Mouse (Mus musculus) intestine, embryonic 14.5 days (tissue): ENCODE results near the gene Pdpn. TPM values are rescaled to one million over a fixed set of nuclear protein-coding genes. Genes with fewer than 3 reads are reported as not detected.

Source experiments
- ATAC-seq: fragments of 200-750 bp; cut with Nextera tagmentation; replicated peaks from 2 replicates; pipeline ENCODE4 v1.8.0; 2017; ENCODE audit warnings: low read depth, moderate number of reproducible peaks, moderate TSS enrichment, moderate library complexity; ENCODE audit not compliant: low FRiP score, low TSS enrichment
- DNase-seq: peaks from one replicate; pipeline ENCODE4 v3.0.0-alpha.2; 2018; ENCODE audit warnings: low spot score
- H3K27ac ChIP-seq: fragments of 300-500 bp; sonication (generic); 2 replicates; pipeline ENCODE4 v1.5.1; 2014; ENCODE audit warnings: low read depth, mild to moderate bottlenecking, control low read depth
- H3K27me3 ChIP-seq: fragments of 300-500 bp; sonication (generic); replicated peaks from 2 replicates; pipeline ENCODE4 v1.6.1; 2014; ENCODE audit warnings: low read length, control low read depth; ENCODE audit not compliant: control insufficient read depth, insufficient read depth
- H3K36me3 ChIP-seq: fragments of 300-500 bp; sonication (generic); 2 replicates; pipeline ENCODE4 v1.6.1; 2014; ENCODE audit warnings: low read length, control low read depth; ENCODE audit not compliant: control insufficient read depth, insufficient read depth
- H3K4me1 ChIP-seq: fragments of 300-500 bp; sonication (generic); replicated peaks from 2 replicates; pipeline ENCODE4 v1.6.1; 2014; ENCODE audit warnings: low read length, control low read depth, mixed read lengths; ENCODE audit not compliant: control insufficient read depth, insufficient read depth
- H3K4me2 ChIP-seq: fragments of 300-500 bp; sonication (generic); 2 replicates; pipeline ENCODE4 v1.6.1; 2014; ENCODE audit warnings: low read length
- H3K4me3 ChIP-seq: fragments of 300-500 bp; sonication (generic); 2 replicates; pipeline ENCODE4 v1.5.1; 2014; ENCODE audit warnings: low read depth, low read length, control low read depth, mixed read lengths
- H3K9ac ChIP-seq: fragments of 300-500 bp; sonication (generic); 2 replicates; pipeline ENCODE4 v1.6.1; 2014; ENCODE audit warnings: mild to moderate bottlenecking, low read length
- H3K9me3 ChIP-seq: fragments of 300-500 bp; sonication (generic); 2 replicates; pipeline ENCODE4 v1.6.1; 2016; ENCODE audit warnings: low read length, control low read depth; ENCODE audit not compliant: control insufficient read depth
- whole genome bisulfite sequencing: fragments of 180-500 bp; shearing (Covaris S2); extraction: QIAGEN DNeasy Blood & Tissue Kit; methylation state at CpG from one replicate; pipeline ENCODE4 v1.1.7; 2014; 5-methylcytosine and 5-hydroxymethylcytosine counted together
- polyA plus RNA-seq: library from polyadenylated mRNA; unstranded; fragments of >200 nt; fragmentation: Nextera tagmentation; extraction: Ambion mirVana; gene quantifications from 2 replicates; pipeline ENCODE4 v1.2.1, GENCODE M21; 2014

Gene Pdpn
- polyA plus RNA-seq, 1 experiment from 2014 or later: 36.3 TPM

DNA sequence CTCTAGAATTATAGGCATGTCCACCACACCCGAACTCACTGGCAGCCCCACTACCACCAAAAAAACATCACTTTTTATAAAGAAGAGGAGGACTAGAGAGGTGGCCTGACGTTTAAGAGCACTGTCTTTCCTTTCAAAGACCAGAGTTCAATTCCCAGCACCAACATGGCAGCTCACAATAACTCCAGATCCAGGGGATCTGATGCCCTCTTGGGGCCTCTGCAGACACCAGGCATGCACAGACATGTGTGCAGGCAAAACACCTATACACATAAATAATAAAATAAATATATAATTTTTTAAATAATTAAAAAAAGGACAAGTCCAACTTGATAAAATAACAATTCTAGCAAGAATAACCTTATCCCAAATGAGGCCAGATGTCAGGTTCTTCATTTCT is 80.5 kb downstream of the Pdpn start:
- H3K36me3 ChIP-seq: no peaks in the 10 kb centered on the region
- no peak overlapping the region for H3K4me2 ChIP-seq
- H3K9ac ChIP-seq: no peak overlapping the region
- ATAC-seq (no peak), DNase-seq (no peak)
- no peak overlapping the region for H3K27ac ChIP-seq
- H3K4me3 ChIP-seq: no peak overlapping the region
- no peaks in the 10 kb centered on the region for H3K4me1 ChIP-seq
- H3K27me3 ChIP-seq: no peaks in the 10 kb centered on the region
- WGBS: 87% methylated on average over 2 of the region's 2 CpGs
- H3K9me3 ChIP-seq: no peaks in the 10 kb centered on the region

Other genes starting within 250 kb of the Pdpn start
- gene Prdm2, start 86.6 kb downstream of the Pdpn start, polyA plus RNA-seq: 12.4 and 12.5 TPM in 2 replicates
- 0.18 TPM in 1 of 2 replicates, not detected in the other for gene Lrrc38, start 50.2 kb upstream of the Pdpn start, polyA plus RNA-seq
- not detected in 2 replicates for gene Pramel1, start 94.9 kb upstream of the Pdpn start, polyA plus RNA-seq
- gene Pramef8, start 112.9 kb upstream of the Pdpn start, polyA plus RNA-seq: 15.0 and 16.3 TPM in 2 replicates
- gene Oog4, start 150.8 kb upstream of the Pdpn start, polyA plus RNA-seq: not detected in 2 replicates
- not detected in 2 replicates for gene Gm13043, start 211.8 kb upstream of the Pdpn start, polyA plus RNA-seq
- not detected in 2 replicates for gene Gm13040, start 236.4 kb upstream of the Pdpn start, polyA plus RNA-seq